Mouse (Mus musculus) heart, adult 8-10 months (tissue): ENCODE data around the gene Spink4. TPM values are rescaled to one million over a fixed set of nuclear protein-coding genes. Genes with fewer than 3 reads are reported as not detected.
A peak's percentile ranks its signal among the peaks of the same experiment; 100 is the strongest.

Experiments
- DNase-seq: peaks from one replicate; pipeline ENCODE4 v3.0.0; 2022; ENCODE audit warnings: low spot score
- total RNA-seq, 4 experiments: library from RNA; stranded (reverse); gene quantifications; 2 replicates each; pipeline ENCODE4 v1.2.4; 2022

The Spink4 gene
- total RNA-seq, 4 experiments from 2014 or later = 0.82 to 1.3 (median 0.94) TPM; not detected in 1

GRCm38 (mm10) chr4:40963536-40963935, 43.7 kb downstream of the Spink4 start:
- no peak for DNase-seq

DNA sequence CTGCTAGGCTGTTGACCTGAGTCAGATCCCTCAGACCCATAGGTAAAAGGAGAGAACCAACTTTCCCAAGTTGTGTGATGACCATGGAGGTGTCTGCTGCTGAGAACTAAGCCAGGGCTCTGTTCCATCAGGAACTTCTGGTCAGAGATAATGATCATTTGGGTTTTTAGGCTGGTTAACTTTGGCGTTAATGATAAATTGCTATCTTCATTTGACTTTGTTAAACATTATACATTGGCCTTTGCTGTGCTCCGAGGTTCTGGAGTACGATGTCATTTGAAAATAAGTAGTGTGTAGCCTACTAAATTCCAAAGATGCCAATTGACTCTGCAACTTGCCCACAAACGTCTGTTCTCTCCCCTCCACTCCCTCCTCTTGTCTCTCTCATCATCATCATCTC, 49.3 kb downstream of the Spink4 start:
- DNase-seq = no peak

GRCm38 (mm10) chr4:40969781-40970591, 50.1 kb downstream of the Spink4 start:
- DNase-seq = no peak

DNA sequence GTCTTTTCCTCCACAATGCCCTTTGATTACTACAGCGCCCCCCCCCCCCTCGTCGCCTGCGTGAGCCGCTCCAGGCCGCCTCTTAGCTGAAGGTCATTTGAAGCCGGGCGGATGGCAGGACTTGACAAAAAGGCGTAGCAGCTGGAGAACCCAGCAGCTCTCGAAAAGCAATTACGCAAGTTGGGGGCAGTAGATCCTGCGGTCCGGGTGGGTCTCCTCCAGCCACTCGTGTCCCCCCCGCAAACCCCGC, 50.7 kb downstream of the Spink4 start:
- DNase-seq = no peak

GRCm38 (mm10) chr4:40970842-40971701, 51.2 kb downstream of the Spink4 start, which contains the start of gene Nfx1:
TSS of gene Nfx1 (plus strand) at chr4:40970906.
- DNase-seq = peak; percentile 96

DNA sequence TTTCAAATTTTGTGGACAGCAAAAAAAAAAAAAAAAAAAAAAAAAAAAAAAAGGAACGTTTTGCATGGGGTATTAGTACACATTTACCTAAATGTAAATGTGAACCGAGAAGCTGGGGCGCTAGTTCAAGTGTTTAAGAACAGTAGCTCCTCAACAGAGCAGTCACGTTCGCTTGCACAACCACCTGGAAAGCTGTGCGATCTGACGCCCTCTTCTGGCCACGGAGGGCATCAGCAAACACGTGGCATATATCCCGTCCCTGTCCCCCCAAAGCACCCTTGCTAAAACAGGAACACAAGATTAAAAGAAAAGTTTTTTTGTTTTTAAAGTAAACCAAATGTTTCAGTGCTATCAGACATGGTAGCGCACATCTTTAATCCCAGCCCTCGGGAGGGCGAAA, 51.9 kb downstream of the Spink4 start:
- no peak for DNase-seq

GRCm38 (mm10) chr4:40974011-40974410, 54.2 kb downstream of the Spink4 start:
- no peak for DNase-seq

- no peak for DNase-seq
Measured at GRCm38 (mm10) chr4:40975678-40976077, 55.8 kb downstream of the Spink4 start.

DNA sequence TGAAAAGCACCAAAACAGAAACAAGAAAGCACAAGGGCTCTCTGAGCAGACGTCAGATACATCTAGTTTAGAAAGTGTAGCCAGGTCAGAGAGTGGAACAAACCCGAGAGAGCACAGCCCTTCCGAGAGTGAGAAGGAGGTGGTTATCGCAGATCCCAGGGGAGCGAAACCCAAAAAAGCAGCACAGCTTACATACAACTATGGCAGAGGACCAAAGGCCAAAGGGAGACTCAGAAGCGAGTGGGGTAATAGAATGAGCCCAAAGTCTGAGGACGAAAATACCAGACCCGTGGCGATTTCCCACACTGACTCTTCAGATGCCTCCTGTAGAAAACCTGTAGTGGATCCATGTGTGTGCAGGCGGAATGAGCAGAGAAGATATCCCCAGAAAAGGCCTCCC, 56.8 kb downstream of the Spink4 start:
- DNase-seq = no peak

- DNase-seq = no peak
Measured at GRCm38 (mm10) chr4:40979430-40979829, 59.6 kb downstream of the Spink4 start.

Other genes with a start within 250 kb of the Spink4 start
- gene Aptx, start 216.9 kb upstream of the Spink4 start, total RNA-seq = 10 to 100 TPM; 14.8 to 20.0 (median 16.2) TPM
- 10 to 100 TPM; 46.8 to 94.6 (median 64.6) TPM for gene Dnaja1, start 197.9 kb upstream of the Spink4 start, total RNA-seq
- gene Smu1, start 162.1 kb upstream of the Spink4 start, total RNA-seq = 10 to 100 TPM; 29.4 to 31.0 (median 30.4) TPM
- gene B4galt1, start 66.0 kb upstream of the Spink4 start, total RNA-seq = 10 to 100 TPM; 53.9 to 60.3 (median 57.4) TPM
- 100 to 1,000 TPM; 252 to 291 (median 269) TPM for gene Bag1, start 28.2 kb downstream of the Spink4 start, total RNA-seq
- 10 to 100 TPM; 32.2 to 39.2 (median 37.1) TPM for gene Chmp5, start 28.4 kb downstream of the Spink4 start, total RNA-seq
- gene Nfx1, start 50.9 kb downstream of the Spink4 start, total RNA-seq = 10 to 100 TPM; 18.8 to 24.0 (median 21.1) TPM
- 10 to 100 TPM; 24.2 to 36.7 (median 31.4) TPM for gene Aqp7, start 128.1 kb downstream of the Spink4 start, total RNA-seq
- not detected for gene Aqp3, start 178.1 kb downstream of the Spink4 start, total RNA-seq
- 10 to 100 TPM; 17.5 to 20.6 (median 18.8) TPM for gene Nol6, start 204.4 kb downstream of the Spink4 start, total RNA-seq
- gene Ube2r2, start 215.7 kb downstream of the Spink4 start, total RNA-seq = 100 to 1,000 TPM; 124 to 155 (median 142) TPM